Mouse (Mus musculus) forebrain, embryonic 10.5 days (tissue): ENCODE measurements at regions not wholly inside any gene's neighbourhood (a gene's known extent, or its start where the extent isn't known, plus 50 kb on each side); places are given as distances from the start of the nearest gene placed in this dataset.

Source experiments
- DNase-seq: peaks from one replicate; pipeline ENCODE4 v3.0.0-alpha.2; 2017; ENCODE audit warnings: low spot score; ENCODE audit errors: extremely low spot score
- H3K27ac ChIP-seq: fragments of 300-500 bp; sonication (generic); 2 replicates; pipeline ENCODE4 v1.5.1; 2016; ENCODE audit warnings: mild to moderate bottlenecking
- H3K27me3 ChIP-seq: fragments of 300-500 bp; sonication (generic); 2 replicates; pipeline ENCODE4 v1.6.1; 2016; ENCODE audit warnings: mild to moderate bottlenecking; ENCODE audit not compliant: poor library complexity, severe bottlenecking
- H3K36me3 ChIP-seq: fragments of 300-500 bp; sonication (generic); replicated peaks from 2 replicates; pipeline ENCODE4 v1.6.1; 2016; ENCODE audit warnings: mild to moderate bottlenecking, moderate library complexity
- H3K4me1 ChIP-seq: fragments of 300-500 bp; sonication (generic); 2 replicates; pipeline ENCODE4 v1.6.1; 2016
- H3K4me3 ChIP-seq: fragments of 300-500 bp; sonication (generic); 2 replicates; pipeline ENCODE4 v1.5.1; 2016; ENCODE audit warnings: mild to moderate bottlenecking, moderate library complexity
- H3K9me3 ChIP-seq: fragments of 300-500 bp; sonication (generic); 2 replicates; pipeline ENCODE4 v1.6.1; 2016; ENCODE audit warnings: mild to moderate bottlenecking, moderate library complexity
- WGBS: fragments of 180-500 bp; shearing (Covaris S2); methylation state at CpG from one replicate; pipeline ENCODE4 v1.1.7; 2016; 5-methylcytosine and 5-hydroxymethylcytosine counted together

DNA sequence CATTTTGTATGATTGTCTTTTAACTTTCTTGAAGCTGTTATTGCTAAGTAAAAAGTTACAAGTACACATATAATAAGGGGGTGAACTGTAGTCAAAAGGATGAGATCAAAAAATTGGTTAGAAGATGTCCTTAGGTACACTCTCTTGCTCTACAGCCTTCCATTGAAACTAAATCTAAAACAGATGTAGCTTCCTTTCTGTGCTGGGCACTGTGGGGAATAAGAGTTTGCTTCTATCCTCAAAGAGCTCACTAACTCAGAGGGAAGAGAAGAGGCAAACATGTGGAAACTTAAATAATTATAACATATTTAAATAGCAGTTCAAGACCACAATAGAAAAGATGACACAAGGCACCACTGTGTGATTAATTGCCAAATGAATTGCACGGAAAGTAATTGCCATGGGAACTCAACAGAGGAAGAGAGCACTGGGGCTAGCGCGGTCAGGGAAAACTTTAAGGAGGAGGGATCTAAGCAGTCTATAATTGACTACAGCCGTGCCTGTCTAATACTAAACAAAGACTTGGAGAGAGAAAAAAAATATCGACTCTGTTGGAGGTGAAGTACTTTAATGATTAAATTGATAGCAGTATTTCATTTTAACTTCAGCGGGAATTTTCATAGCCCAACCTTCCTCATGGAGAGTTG is 57.9 kb upstream of the Ammecr1 start:
- WGBS, result 61% methylated on average over 6 of the region's 6 CpGs
- no peak overlapping the region for H3K4me3 ChIP-seq
- DNase-seq, result no peak
- H3K36me3 ChIP-seq, result no peaks in the 10 kb centered on the region
- H3K9me3 ChIP-seq, result no peaks in the 10 kb centered on the region
- H3K27ac ChIP-seq, result no peak overlapping the region
- no peaks in the 10 kb centered on the region for H3K4me1 ChIP-seq
- peaks cover 34% of the 10 kb centered on the region for H3K27me3 ChIP-seq

DNA sequence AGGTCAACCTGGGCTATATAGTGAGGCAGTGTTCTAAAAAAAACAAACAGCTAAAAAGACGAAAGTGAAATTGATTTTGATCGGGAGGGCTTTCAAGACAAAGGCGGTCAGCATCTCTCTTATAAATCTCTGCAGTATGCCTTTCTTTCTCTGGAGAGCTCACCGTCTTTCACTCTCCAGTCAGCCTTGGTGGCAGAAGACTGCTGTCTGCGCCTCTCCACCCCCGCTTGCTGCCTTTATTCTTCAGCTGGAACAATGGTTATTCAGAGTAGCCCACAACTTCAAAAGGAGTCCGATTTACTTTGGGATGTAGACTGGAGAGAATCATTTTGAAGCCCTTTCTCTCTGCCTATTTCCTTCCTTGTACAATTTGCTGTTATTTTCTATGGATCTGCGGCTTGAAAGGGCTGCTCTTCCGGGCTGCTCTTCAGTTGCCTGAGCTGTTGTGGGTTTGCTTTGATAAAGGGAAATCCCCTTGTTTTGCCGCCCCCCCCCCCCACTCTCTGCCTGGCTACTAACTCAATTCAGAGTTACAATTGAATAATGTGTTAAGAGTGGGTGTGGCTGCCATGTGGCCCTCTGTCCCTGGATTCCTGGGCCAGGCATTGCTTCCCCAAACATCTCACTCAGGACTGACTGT is 64.0 kb upstream of the Ammecr1 start:
- H3K27me3 ChIP-seq, result peaks cover 67% of the 10 kb centered on the region
- H3K4me1 ChIP-seq, result peaks cover 11% of the 10 kb centered on the region; the same call in 1 of the 2 replicates
- no peak for DNase-seq
- H3K36me3 ChIP-seq, result no peaks in the 10 kb centered on the region
- WGBS, result 45% methylated on average over 10 of the region's 10 CpGs
- no peaks in the 10 kb centered on the region for H3K9me3 ChIP-seq
- H3K27ac ChIP-seq, result no peak overlapping the region
- H3K4me3 ChIP-seq, result no peak overlapping the region

DNA sequence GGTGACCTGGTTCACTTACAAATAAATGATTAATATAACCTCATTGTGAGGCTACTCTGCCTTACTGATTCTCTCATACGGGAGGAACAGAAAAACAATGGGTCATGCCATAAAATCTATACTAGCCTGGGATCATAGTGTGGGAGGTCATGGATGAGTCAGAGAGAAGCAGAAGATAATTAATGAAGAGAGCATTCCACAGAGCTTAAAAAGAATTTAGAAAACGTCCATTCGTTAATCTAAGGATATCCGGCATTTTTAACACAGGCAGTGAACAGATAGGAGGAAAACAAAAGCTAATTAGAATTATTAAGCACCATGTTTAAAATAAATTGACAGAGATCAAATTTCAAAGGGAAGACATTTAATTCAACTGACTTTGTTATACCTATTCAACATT is 59.5 kb upstream of the Rtl9 start:
- WGBS, result 82% methylated on average over 4 of the region's 4 CpGs
- Histone ChIP-seq H3K36me3 (no peaks in the 10 kb centered on the region), H3K27ac (no peak overlapping the region), H3K27me3 (peaks cover 90% of the 10 kb centered on the region), H3K9me3 (no peaks in the 10 kb centered on the region), H3K4me1 (no peaks in the 10 kb centered on the region), H3K4me3 (no peak overlapping the region)
- no peak for DNase-seq

DNA sequence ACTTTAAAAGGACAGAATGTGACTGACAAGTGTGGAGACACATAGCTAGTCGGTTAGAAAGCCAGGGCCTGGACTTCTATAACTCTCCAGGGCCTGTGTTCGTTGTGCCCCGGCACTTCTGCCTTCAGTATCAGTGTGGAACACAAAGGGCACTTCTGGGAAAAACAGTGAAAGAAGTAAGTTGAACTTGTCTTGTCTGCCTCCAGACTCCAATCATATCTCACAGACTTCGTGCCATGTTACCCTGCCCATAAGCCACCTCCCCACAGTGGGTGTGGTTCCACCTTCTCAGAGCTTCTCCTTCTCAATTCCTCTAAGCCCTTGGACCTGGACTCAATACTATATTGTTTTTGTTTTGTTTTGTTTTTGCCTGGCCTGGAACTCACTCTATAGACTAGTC is 55.1 kb upstream of the Rtl9 start:
- Histone ChIP-seq H3K36me3 (no peaks in the 10 kb centered on the region), H3K9me3 (no peaks in the 10 kb centered on the region), H3K4me3 (no peak overlapping the region), H3K4me1 (peaks cover 6% of the 10 kb centered on the region), H3K27ac (no peak overlapping the region), H3K27me3 (peaks cover 84% of the 10 kb centered on the region)
- DNase-seq, result no peak
- 93% methylated on average over 4 of the region's 4 CpGs for WGBS

DNA sequence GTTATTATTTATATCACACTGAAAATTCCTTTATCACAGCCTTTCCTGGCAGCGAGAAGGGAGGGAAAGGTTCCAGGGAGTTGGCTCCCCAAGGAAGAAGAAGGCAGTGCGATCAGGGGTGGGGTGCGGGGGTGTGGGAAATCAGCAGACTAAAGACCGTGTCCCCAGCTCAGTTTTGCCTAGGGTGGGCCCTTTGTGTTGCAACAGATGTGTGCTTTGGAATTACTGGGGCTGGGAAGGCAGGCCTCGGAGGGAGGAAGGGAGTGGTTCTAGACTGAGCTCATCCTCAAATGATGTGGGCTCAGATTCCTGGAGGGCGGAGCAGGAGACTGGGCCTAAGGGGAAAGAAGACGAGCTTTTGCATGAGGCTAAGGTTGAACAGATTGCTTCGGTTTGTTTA is 53.1 kb upstream of the Rtl9 start:
- peaks cover 8% of the 10 kb centered on the region for H3K4me1 ChIP-seq
- no peak overlapping the region for H3K4me3 ChIP-seq
- no peak overlapping the region for H3K27ac ChIP-seq
- no peak for DNase-seq
- 84% methylated on average over 8 of the region's 8 CpGs for WGBS
- H3K36me3 ChIP-seq, result no peaks in the 10 kb centered on the region
- peaks cover 84% of the 10 kb centered on the region for H3K27me3 ChIP-seq
- H3K9me3 ChIP-seq, result no peaks in the 10 kb centered on the region
